Mouse (Mus musculus): ENCODE measurements around the gene Osbpl3.

DNA sequence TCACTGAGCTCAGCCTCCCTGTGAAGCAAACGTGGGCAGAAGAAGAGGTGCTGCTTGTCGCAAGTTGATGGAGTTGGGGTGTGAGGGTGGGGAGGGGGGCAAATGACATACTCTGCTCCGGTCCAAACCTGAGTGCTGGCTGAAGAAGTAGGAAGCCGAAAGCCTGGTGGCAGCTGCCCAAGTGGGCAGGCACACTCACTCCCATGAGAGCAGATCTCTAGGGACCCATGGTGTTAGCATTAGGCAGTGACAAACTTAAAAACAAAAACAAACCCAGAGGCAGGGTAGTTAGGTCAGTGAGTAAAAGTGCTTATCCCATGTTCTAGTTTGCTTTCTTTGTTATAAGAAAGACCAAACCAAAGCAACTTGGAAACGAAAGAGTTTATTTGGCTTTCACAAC lies 88.2 kb downstream of the Osbpl3 start:
- no peak for TF ChIP-seq CTCF (IDR thresholded peaks at IDR 0.05; ENCODE audit: insufficient read depth, low read depth, low read length)
- no peak for TF ChIP-seq POLR2A (IDR thresholded peaks at IDR 0.05; ENCODE audit: insufficient read depth, low read depth, low read length)

All from olfactory bulb, adult 2 months (tissue).